Comparison of ENCODE assay signal across 15 mouse cellular contexts in the genomic region with DNA sequence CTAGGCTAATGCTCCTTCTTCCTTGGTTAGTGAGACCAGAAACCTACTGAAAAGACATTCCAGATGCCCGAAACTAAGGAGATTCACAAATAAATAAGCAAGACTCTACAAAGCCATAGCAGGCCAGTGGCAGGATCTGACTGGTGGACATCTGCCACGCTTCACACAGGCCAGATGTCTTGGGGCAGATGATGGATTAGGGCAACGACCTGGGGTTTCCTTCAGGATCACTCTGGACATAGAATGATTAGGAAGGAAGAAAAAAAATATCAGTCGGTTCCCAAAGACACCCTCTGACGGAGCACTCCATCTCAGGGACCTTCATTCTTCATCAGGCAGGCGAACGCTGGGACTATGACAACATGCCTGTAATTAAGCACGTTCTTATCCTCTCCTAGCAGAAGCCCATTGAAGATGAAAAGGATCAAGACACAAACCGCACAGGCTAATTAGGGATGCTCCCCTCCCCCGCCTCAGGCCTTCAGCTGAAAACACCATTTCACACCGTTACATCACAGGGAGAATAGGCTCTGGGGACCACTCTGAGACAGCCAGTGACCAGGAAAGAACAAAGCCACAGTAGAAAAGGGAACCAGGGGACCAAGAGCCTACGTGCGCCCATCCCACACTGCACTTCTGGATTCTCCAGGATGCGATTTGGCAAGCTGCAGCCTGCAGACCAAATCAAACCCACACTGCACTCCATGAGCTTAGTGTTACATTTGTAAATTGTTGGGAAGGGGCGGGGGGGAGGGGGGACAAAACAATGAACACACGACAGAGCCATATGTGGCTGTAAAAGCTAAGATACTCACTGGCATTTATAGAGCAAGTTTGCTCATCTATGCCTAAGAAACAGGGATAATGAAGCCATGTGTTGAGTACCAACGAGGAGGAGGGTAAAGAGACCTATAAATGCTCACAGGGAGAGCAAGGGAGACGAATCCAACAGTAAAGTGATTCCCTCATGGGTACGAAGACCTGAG.
DNase-seq lines count a peak whose midpoint lies in the region; ATAC-seq lines count a peak whose summit lies in the region.
"Had no signal": no experiment of that assay in that cellular context is flagged by ENCODE, and none has a peak within 500 bp of the region (broad histone marks: within the 10 kb centered on the region; RNA-seq: fewer than 3 reads in every experiment).

No protein-coding gene starts in this region.

- no peaks in the 10 kb centered on the region for H3K27me3 ChIP-seq in embryonic facial prominence, embryonic 11.5 days (ENCODE audit: control insufficient read depth, insufficient read depth, low read length)
- no peaks in the 10 kb centered on the region for H3K27me3 ChIP-seq in forebrain, embryonic 15.5 days
- H3K27me3 ChIP-seq in limb, embryonic 10.5 days (ENCODE audit: low read depth, poor library complexity, severe bottlenecking): 0 out of 2 replicates have a peak, but pooled peaks cover 10% of the 10 kb centered on the region
- no peaks in the 10 kb centered on the region for H3K27me3 ChIP-seq in neural tube, embryonic 14.5 days (ENCODE audit: control insufficient read depth, insufficient read depth, low read length)
- H3K27me3 ChIP-seq in kidney, embryonic 16.5 days (ENCODE audit: insufficient read depth, low read length): no peaks in the 10 kb centered on the region
- H3K27me3 ChIP-seq: limb, embryonic 13.5 days had no signal

- H3K9me3 ChIP-seq in embryonic facial prominence, embryonic 11.5 days (replicated peaks; ENCODE audit: control insufficient read depth, low read length): no peaks in the 10 kb centered on the region
- H3K9me3 ChIP-seq in forebrain, embryonic 15.5 days: no peaks in the 10 kb centered on the region
- no peaks in the 10 kb centered on the region for H3K9me3 ChIP-seq in limb, embryonic 10.5 days (replicated peaks)
- H3K9me3 ChIP-seq in neural tube, embryonic 14.5 days (ENCODE audit: control insufficient read depth, low read length): no peaks in the 10 kb centered on the region
- no peaks in the 10 kb centered on the region for H3K9me3 ChIP-seq in kidney, embryonic 16.5 days (ENCODE audit: low read length)
- H3K9me3 ChIP-seq: limb, embryonic 13.5 days had no signal

- no peak overlapping the region for H3K4me3 ChIP-seq in embryonic facial prominence, embryonic 11.5 days (ENCODE audit: low read depth, low read length)
- H3K4me3 ChIP-seq in forebrain, embryonic 15.5 days: no peak overlapping the region
- H3K4me3 ChIP-seq in limb, embryonic 10.5 days: no peak overlapping the region
- no peak overlapping the region for H3K4me3 ChIP-seq in neural tube, embryonic 14.5 days (ENCODE audit: low read depth, low read length)
- H3K4me3 ChIP-seq in kidney, embryonic 16.5 days (ENCODE audit: low read length): no peak overlapping the region
- H3K4me3 ChIP-seq: heart, adult 2 months; limb, embryonic 13.5 days; megakaryocyte, embryonic 14.5 days had no signal

- H3K27ac ChIP-seq in embryonic facial prominence, embryonic 11.5 days (replicated peaks; ENCODE audit: low read depth, low read length): no peak overlapping the region
- H3K27ac ChIP-seq in forebrain, embryonic 15.5 days (replicated peaks): peak overlapping the region; percentile 72
- 0 out of 2 replicates have a peak overlapping the region, but pooled peaks have one; percentile 22 for H3K27ac ChIP-seq in limb, embryonic 10.5 days
- peak overlapping the region; percentile 16; the same call in 1 of the 2 replicates for H3K27ac ChIP-seq in neural tube, embryonic 14.5 days (ENCODE audit: low read depth, low read length)
- no peak overlapping the region for H3K27ac ChIP-seq in kidney, embryonic 16.5 days (ENCODE audit: low read length)
- H3K27ac ChIP-seq: heart, adult 2 months; limb, embryonic 13.5 days had no signal

- 35% methylated on average over 19 of the region's 19 CpGs for WGBS in embryonic facial prominence, embryonic 11.5 days
- 19% methylated on average over 19 of the region's 19 CpGs for WGBS in forebrain, embryonic 15.5 days
- 26% methylated on average over 19 of the region's 19 CpGs for WGBS in limb, embryonic 10.5 days
- 16% methylated on average over 19 of the region's 19 CpGs for WGBS in neural tube, embryonic 14.5 days
- WGBS in kidney, embryonic 16.5 days: 54% methylated on average over 19 of the region's 19 CpGs

- no peak for DNase-seq in embryonic facial prominence, embryonic 11.5 days (ENCODE audit: low spot score)
- no peak for DNase-seq in limb, embryonic 10.5 days (ENCODE audit: low spot score)
- DNase-seq in right cerebral cortex, postnatal 10 days (ENCODE audit: low spot score in 2 of 2): no peak
- DNase-seq in right cerebral cortex, postnatal 25 days: no peak
- DNase-seq in Muller cell, postnatal 12 days (ENCODE audit: inconsistent ontology term): no peak
- DNase-seq: adrenal gland, postnatal 14 days; heart, adult 2 months; lung, embryonic 14.5 days; spleen, adult 18-20 months; thymus, adult 2 months had no signal

- 0 out of 2 replicates have a peak, but pooled peaks have one; percentile 56 for ATAC-seq in embryonic facial prominence, embryonic 11.5 days (replicated peaks; ENCODE audit: insufficient number of reproducible peaks, low FRiP score, low TSS enrichment, low read depth)
- ATAC-seq in forebrain, embryonic 15.5 days (replicated peaks): peak; percentile 67
- peak; percentile 58 for ATAC-seq in neural tube, embryonic 14.5 days (ENCODE audit: low read depth)
- ATAC-seq in kidney, embryonic 16.5 days (ENCODE audit: low FRiP score, low TSS enrichment): no peak

- H3K9ac ChIP-seq in embryonic facial prominence, embryonic 11.5 days (replicated peaks; ENCODE audit: low read length): no peak overlapping the region
- no peak overlapping the region for H3K9ac ChIP-seq in forebrain, embryonic 15.5 days (replicated peaks)
- no peak overlapping the region for H3K9ac ChIP-seq in neural tube, embryonic 14.5 days (replicated peaks; ENCODE audit: low read depth, low read length)
- no peak overlapping the region for H3K9ac ChIP-seq in kidney, embryonic 16.5 days (replicated peaks; ENCODE audit: low read length)
- H3K9ac ChIP-seq: limb, embryonic 13.5 days; lung, embryonic 14.5 days had no signal

- H3K4me2 ChIP-seq in embryonic facial prominence, embryonic 11.5 days (ENCODE audit: low read depth, low read length): no peak overlapping the region
- H3K4me2 ChIP-seq in forebrain, embryonic 15.5 days (replicated peaks): no peak overlapping the region
- no peak overlapping the region for H3K4me2 ChIP-seq in neural tube, embryonic 14.5 days (ENCODE audit: low read depth, low read length)
- no peak overlapping the region for H3K4me2 ChIP-seq in kidney, embryonic 16.5 days (replicated peaks; ENCODE audit: low read depth, low read length)
- H3K4me2 ChIP-seq: limb, embryonic 13.5 days; lung, embryonic 14.5 days had no signal

- H3K36me3 ChIP-seq in embryonic facial prominence, embryonic 11.5 days (replicated peaks; ENCODE audit: control insufficient read depth, insufficient read depth, low read depth, low read length): no peaks in the 10 kb centered on the region
- no peaks in the 10 kb centered on the region for H3K36me3 ChIP-seq in forebrain, embryonic 15.5 days
- no peaks in the 10 kb centered on the region for H3K36me3 ChIP-seq in limb, embryonic 10.5 days
- H3K36me3 ChIP-seq in neural tube, embryonic 14.5 days (ENCODE audit: control insufficient read depth, insufficient read depth, low read length): no peaks in the 10 kb centered on the region
- H3K36me3 ChIP-seq in kidney, embryonic 16.5 days (ENCODE audit: insufficient read depth, low read length): no peaks in the 10 kb centered on the region
- H3K36me3 ChIP-seq: limb, embryonic 13.5 days had no signal

- no peaks in the 10 kb centered on the region; the same call in 1 of the 2 replicates for H3K4me1 ChIP-seq in embryonic facial prominence, embryonic 11.5 days (ENCODE audit: control insufficient read depth, insufficient read depth, low read length)
- H3K4me1 ChIP-seq in forebrain, embryonic 15.5 days: peaks cover 36% of the 10 kb centered on the region
- H3K4me1 ChIP-seq in limb, embryonic 10.5 days: peaks cover 48% of the 10 kb centered on the region
- H3K4me1 ChIP-seq in neural tube, embryonic 14.5 days (ENCODE audit: control insufficient read depth, insufficient read depth, low read length): peaks cover 16% of the 10 kb centered on the region; the same call in 1 of the 2 replicates
- H3K4me1 ChIP-seq in kidney, embryonic 16.5 days (ENCODE audit: insufficient read depth, low read length): peaks cover 8% of the 10 kb centered on the region; the same call in 1 of the 2 replicates

Comparison
In these comparisons a context has a peak if more than half of its experiments do, and no peak if none do; other contexts are left out.
1. H3K27ac ChIP-seq: peak in forebrain, embryonic 15.5 days (single experiment), limb, embryonic 10.5 days (single experiment) and neural tube, embryonic 14.5 days (single experiment); none in embryonic facial prominence, embryonic 11.5 days (single experiment) and kidney, embryonic 16.5 days (single experiment).